Mouse (Mus musculus) liver, embryonic 14.5 days (tissue): ENCODE data around the gene Lrp5.
A peak's percentile ranks its signal among the peaks of the same experiment; 100 is the strongest.

Source experiments
- CTCF ChIP-seq: IDR thresholded peaks from 2 replicates; pipeline ENCODE4 v1.5.1; 2016; ENCODE audit warnings: antibody characterized with exemption, low read depth, control low read depth
- EP300 ChIP-seq: IDR thresholded peaks from 2 replicates; pipeline ENCODE4 v1.6.1; 2016; ENCODE audit warnings: antibody characterized with exemption, low read depth

DNA sequence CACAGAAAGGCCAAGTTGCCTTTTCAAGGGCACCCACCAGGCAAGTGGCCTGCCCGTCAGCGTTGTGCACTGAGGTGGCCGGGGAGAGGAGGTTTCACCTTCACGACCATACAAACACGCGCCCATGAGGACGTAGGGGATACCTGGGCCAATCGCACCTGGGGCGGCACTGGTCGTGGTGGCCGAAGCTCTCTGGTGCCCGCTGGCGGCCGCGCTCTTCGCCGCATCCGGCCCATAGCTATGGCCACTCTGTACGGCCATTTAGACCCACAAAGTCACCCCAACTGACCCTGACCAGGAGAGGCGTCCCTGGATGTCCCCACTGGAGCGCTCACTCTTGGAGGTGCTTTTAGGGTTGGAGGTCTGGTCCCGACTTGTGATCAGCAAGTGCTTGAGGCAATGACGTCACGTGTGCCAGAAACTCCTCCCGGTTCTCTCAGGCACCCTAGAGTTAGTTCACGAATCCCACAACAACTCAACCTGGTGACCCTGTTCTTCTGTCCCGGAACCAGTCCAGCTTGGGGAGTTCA is 33.1 kb upstream of the Lrp5 start:
- TF ChIP-seq EP300 (no peak), CTCF (peak; percentile 79)
